Mouse (Mus musculus) thymus, postnatal 0 days (tissue): ENCODE results near the gene 1110002E22Rik. TPM values are rescaled to one million over a fixed set of nuclear protein-coding genes. Genes with fewer than 3 reads are reported as not detected.

Experiments
- DNase-seq: peaks from one replicate; pipeline ENCODE4 v3.0.0-alpha.2; 2015; ENCODE audit warnings: low spot score
- polyA plus RNA-seq: library from polyadenylated mRNA; unstranded; fragments of >200 nt; fragmentation: Nextera tagmentation; extraction: Ambion mirVana; gene quantifications from 2 replicates; pipeline ENCODE4 v1.2.1, GENCODE M21; 2015

1110002E22Rik gene
- polyA plus RNA-seq, 1 experiment from 2014 or later: 0.14 TPM

DNA sequence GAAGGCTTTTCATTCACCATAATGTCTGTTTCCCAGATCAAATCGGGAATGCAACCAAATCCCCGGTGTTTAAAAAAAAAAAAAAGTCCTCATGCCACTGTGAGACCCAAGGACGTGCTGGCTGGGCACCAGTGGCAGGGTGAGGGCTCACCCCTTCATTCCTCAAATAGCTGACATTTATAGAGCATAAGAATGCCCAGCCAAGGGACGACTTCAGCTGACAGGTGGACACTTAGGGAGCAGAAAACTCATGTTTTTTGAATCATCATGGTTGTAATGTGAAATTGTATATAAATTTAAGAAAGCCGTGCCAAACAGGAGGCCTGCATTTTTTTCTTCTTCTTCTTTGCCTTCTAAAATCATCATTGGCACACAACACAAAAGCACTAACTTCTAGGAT, 40.2 kb downstream of the 1110002E22Rik start:
- no peak for DNase-seq

- no peak for DNase-seq
Observed at GRCm38 (mm10) chr3:138106887-138107286, 42.0 kb downstream of the 1110002E22Rik start.

DNA sequence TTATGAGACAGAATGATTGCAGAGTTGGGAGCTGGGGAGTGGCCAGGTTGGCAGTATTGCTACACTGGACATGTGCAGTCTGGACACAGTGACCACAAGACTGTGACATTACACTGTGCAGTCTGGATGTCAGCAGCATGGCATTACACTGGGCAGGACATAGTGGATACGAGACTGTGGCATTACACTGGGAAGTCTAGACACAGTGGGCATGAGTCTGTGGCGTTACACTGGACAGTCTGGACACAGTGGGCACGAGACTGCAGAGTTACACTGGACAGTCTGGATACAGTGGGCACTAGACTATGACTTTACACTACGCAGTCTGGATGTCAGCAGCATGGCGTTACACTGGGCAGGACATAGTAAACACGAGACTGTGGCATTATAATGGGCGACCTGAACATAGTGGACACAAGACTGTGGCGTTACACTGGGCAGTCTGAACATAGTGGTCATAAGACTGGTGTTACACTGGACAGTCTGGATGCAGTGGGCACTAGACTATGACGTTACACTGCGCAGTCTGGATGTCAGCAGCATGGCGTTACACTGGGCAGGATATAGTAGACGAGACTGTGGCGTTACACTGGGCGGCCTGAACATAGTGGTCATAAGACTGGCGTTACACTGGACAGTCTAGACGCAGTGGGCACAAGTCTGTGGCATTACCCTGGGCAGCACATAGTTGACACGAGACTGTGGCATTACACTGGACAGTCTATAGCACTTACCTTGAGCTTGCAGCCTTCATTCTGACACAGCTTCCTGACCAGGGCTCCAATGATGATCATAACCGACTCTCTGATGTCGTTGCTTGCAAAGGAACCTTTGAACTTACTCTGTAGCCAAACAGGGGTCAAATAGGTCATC, 46.3 kb downstream of the 1110002E22Rik start:
- no peak for DNase-seq

DNA sequence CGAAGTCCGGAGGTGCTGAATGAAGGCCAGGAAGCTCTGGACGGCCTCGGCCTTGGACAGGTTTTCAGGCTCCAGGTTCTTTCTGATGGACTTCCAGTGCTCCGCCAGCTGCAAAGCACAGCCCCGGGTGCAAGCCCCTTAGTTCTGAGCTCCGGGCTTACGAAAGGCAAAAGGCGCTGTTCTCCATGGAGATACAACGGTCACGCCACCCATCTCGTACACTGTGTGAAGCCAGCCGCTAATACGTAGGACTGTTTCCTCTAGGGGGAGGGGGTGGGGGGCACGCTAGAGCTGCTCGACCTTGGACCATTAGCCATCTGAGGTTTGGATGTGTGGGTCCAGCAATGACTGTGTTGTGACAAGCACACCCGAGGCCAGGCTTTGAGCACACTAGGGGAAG, 49.3 kb downstream of the 1110002E22Rik start:
- no peak for DNase-seq

DNA sequence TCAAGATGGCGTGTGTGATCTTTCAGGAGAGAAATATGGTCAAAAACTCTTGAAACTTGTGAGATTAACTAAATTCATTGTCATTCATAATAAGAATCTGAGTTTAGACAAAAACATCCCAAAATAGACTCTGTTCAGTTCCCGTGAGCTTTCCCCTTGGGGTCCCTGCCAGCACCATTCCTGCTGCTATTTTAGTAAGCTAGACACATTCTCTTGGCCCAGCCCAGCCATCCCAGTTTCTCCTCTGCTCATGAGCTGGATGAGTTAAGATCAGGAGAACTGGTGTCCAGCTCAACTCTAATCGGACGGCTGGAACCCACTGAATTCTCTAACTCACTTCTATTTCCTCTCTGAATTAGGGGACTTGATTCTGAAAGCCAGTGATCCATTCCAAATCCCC, 52.0 kb downstream of the 1110002E22Rik start:
- no peak for DNase-seq

- no peak for DNase-seq
Observed at GRCm38 (mm10) chr3:138118392-138118791, 53.5 kb downstream of the 1110002E22Rik start.

- no peak for DNase-seq
Observed at GRCm38 (mm10) chr3:138118831-138119230, 54.0 kb downstream of the 1110002E22Rik start.

- no peak for DNase-seq
Observed at GRCm38 (mm10) chr3:138119444-138120105, 54.7 kb downstream of the 1110002E22Rik start.

DNA sequence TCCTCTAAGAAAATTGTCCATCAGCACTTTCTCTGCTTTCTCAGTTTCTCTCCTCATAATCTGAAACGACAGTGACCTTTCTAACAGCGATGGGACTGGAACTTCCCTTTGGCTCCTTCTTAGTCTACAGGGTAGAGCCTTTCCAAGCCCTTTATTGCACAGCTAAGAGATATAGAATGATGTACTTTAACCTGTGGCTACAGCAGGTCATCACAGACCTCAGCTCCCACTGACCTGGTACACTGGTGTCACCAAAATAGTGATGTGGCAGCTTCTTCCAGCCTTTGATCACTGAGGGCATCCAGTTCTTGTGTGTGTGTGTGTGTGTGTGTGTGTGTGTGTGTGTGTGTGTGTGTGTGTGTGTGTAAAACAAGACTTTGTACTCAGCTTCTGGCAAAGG, 56.6 kb downstream of the 1110002E22Rik start:
- DNase-seq: no peak

GRCm38 (mm10) chr3:138123842-138124241, 59.0 kb downstream of the 1110002E22Rik start:
- DNase-seq: no peak

DNA sequence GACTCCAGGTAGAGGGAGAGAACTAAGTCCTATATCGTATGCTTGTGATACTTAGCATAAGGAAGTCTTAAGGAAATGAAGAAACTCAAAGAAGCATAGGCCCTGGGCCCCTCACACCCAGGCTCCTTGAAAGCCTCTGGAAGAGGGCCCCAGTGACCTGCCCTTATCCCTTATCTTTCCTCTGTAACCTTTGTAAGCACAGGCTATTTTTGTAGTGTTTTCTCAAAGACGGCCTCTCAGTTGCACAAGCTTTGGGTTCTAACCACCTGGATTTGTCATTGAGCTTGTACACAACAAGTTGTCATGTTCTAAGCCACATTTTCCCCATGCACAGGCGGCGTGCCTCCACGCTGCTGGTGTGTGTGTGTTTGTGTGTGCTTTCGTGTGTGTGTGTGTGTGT, 64.3 kb downstream of the 1110002E22Rik start:
- no peak for DNase-seq

GRCm38 (mm10) chr3:138130692-138131091, 65.8 kb downstream of the 1110002E22Rik start:
- DNase-seq: no peak

Other genes with a start within 250 kb of the 1110002E22Rik start
- 2,821 and 2,837 TPM in 2 replicates for gene H2afz, start 200.6 kb upstream of the 1110002E22Rik start, polyA plus RNA-seq
- 5.6 TPM in 2 replicates for gene Dnajb14, start 197.4 kb upstream of the 1110002E22Rik start, polyA plus RNA-seq
- gene Lamtor3, start 146.5 kb upstream of the 1110002E22Rik start, polyA plus RNA-seq: 119 and 129 TPM in 2 replicates
- gene Dapp1, start 83.5 kb upstream of the 1110002E22Rik start, polyA plus RNA-seq: 22.6 and 26.0 TPM in 2 replicates
- gene Gm5105, start 2.3 kb downstream of the 1110002E22Rik start, polyA plus RNA-seq: not detected in 2 replicates
- gene Trmt10a, start 78.4 kb downstream of the 1110002E22Rik start, polyA plus RNA-seq: 9.5 and 10.4 TPM in 2 replicates
- gene Mttp, start 79.9 kb downstream of the 1110002E22Rik start, polyA plus RNA-seq: 8.6 and 9.9 TPM in 2 replicates
- not detected in 2 replicates for gene 4930579F01Rik, start 128.8 kb downstream of the 1110002E22Rik start, polyA plus RNA-seq
- gene Adh7, start 152.7 kb downstream of the 1110002E22Rik start, polyA plus RNA-seq: 0.18 and 0.44 TPM in 2 replicates
- 6.9 and 8.0 TPM in 2 replicates for gene Adh1, start 195.9 kb downstream of the 1110002E22Rik start, polyA plus RNA-seq
- 0.40 and 0.46 TPM in 2 replicates for gene Adh6a, start 248.2 kb downstream of the 1110002E22Rik start, polyA plus RNA-seq